Mouse (Mus musculus) myocyte (in vitro differentiated cells): ENCODE measurements around the gene Stom. TPM values are rescaled to one million over a fixed set of nuclear protein-coding genes. Genes with fewer than 3 reads are reported as not detected.
A peak's percentile ranks its signal among the peaks of the same experiment; 100 is the strongest.

Experiments
- H3K27me3 ChIP-seq: one replicate; pipeline ENCODE4 v1.6.1; 2011; ENCODE audit not compliant: control insufficient read depth, insufficient read depth, insufficient read length
- H3K36me3 ChIP-seq: one replicate; pipeline ENCODE4 v1.6.1; 2011; ENCODE audit not compliant: control insufficient read depth, insufficient read depth
- H3K4me2 ChIP-seq: one replicate; pipeline ENCODE4 v1.6.1; 2011; ENCODE audit warnings: low read depth, control low read depth
- H3K4me3 ChIP-seq: one replicate; pipeline ENCODE4 v1.5.1; 2011; ENCODE audit warnings: mild to moderate bottlenecking, control low read depth, moderate library complexity
- H3K79me2 ChIP-seq: one replicate; pipeline ENCODE4 v1.6.1; 2011; ENCODE audit not compliant: control insufficient read depth, insufficient read depth
- H3ac ChIP-seq: one replicate; pipeline ENCODE4 v1.6.1; 2011; ENCODE audit not compliant: control insufficient read depth, insufficient read length
- CEBPB ChIP-seq: IDR thresholded peaks from 2 replicates; pipeline ENCODE4 v1.6.1; 2011; ENCODE audit warnings: mild to moderate bottlenecking, moderate library complexity; ENCODE audit not compliant: poor library complexity, insufficient read depth, severe bottlenecking
- E2F4 ChIP-seq: IDR thresholded peaks from one replicate; pipeline ENCODE4 v1.6.1; 2011; ENCODE audit warnings: mild to moderate bottlenecking, control low read depth, moderate library complexity; ENCODE audit not compliant: insufficient read depth
- MAX ChIP-seq: IDR thresholded peaks from one replicate; pipeline ENCODE4 v1.6.1; 2011; ENCODE audit warnings: low read depth, mild to moderate bottlenecking, control low read depth
- MYOD1 ChIP-seq, 3 experiments: IDR thresholded peaks; one replicate each; pipeline ENCODE4 v1.6.1; 2011; ENCODE audit warnings: control low read depth in 2 of 3, low read depth in 2 of 3, mild to moderate bottlenecking in 2 of 3, moderate library complexity in 1 of 3; ENCODE audit not compliant: insufficient read length in 2 of 3, control insufficient read depth in 1 of 3
- MYOG ChIP-seq, 3 experiments: IDR thresholded peaks; one replicate each; pipeline ENCODE4 v1.6.1; 2011; ENCODE audit warnings: control low read depth in 2 of 3, low read depth in 2 of 3, mild to moderate bottlenecking in 2 of 3; ENCODE audit not compliant: insufficient read length in 2 of 3, control insufficient read depth in 1 of 3, insufficient read depth in 1 of 3
- POLR2A ChIP-seq: IDR thresholded peaks from one replicate; pipeline ENCODE4 v1.6.1; 2011; ENCODE audit warnings: low read depth, mild to moderate bottlenecking, control low read depth, moderate library complexity; ENCODE audit not compliant: insufficient read length
- POLR2AphosphoS2 ChIP-seq: IDR thresholded peaks from one replicate; pipeline ENCODE4 v1.6.1; 2011; ENCODE audit warnings: low read depth, control low read depth; ENCODE audit not compliant: insufficient read length
- REST ChIP-seq: IDR thresholded peaks from one replicate; pipeline ENCODE4 v1.6.1; 2011; ENCODE audit warnings: mild to moderate bottlenecking, control low read depth, moderate library complexity; ENCODE audit not compliant: insufficient read depth, insufficient read length
- SRF ChIP-seq: IDR thresholded peaks from one replicate; pipeline ENCODE4 v1.6.1; 2011; ENCODE audit warnings: low read depth; ENCODE audit not compliant: control insufficient read depth, insufficient read length
- TCF12 ChIP-seq: IDR thresholded peaks from one replicate; pipeline ENCODE4 v1.6.1; 2011; ENCODE audit warnings: mild to moderate bottlenecking, control low read depth; ENCODE audit not compliant: poor library complexity, insufficient read depth, severe bottlenecking
- TCF3 ChIP-seq: IDR thresholded peaks from one replicate; pipeline ENCODE4 v1.6.1; 2011; ENCODE audit warnings: low read depth, control low read depth; ENCODE audit not compliant: insufficient read length
- USF1 ChIP-seq: IDR thresholded peaks from one replicate; pipeline ENCODE4 v1.6.1; 2011; ENCODE audit warnings: low read depth, mild to moderate bottlenecking, control low read depth, moderate library complexity
- polyA plus RNA-seq: library from polyadenylated mRNA; unstranded; fragments of >200 nt; fragmentation: generic; extraction: Trizol; gene quantifications from one replicate; pipeline ENCODE4 v1.2.1, GENCODE M21; 2012; ENCODE audit warnings: missing spikeins

The Stom gene
- polyA plus RNA-seq, 1 experiment, result 170 TPM

DNA sequence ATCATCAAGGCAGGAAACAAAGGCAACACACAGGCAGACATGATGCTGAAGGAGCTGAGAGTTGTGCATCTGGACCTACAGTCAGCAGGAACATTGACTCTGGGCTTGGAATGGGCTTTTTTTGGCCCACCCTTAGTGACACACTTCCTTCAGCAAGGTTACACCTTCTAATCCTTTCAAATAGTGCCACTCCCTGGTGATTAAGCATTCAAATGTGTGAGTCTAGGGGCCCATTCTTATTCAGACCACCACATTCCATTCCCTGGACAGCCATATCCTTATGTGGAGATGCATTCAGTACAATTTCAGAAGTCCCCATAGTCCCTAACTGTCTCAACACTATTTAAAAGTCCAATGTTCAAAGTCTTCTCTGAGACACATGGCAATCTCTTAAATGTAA, 33.9 kb upstream of the Stom start:
- Histone ChIP-seq H3K4me2 (no peak overlapping the region), H3K36me3 (no peaks in the 10 kb centered on the region), H3K79me2 (no peaks in the 10 kb centered on the region), H3ac (no peak overlapping the region), H3K4me3 (no peak overlapping the region), H3K27me3 (no peaks in the 10 kb centered on the region)
- TF ChIP-seq SRF (no peak), MYOG (IDR thresholded peaks at IDR 0.05; ENCODE audit: control insufficient read depth in 1 of 3, insufficient read depth in 1 of 3, insufficient read length in 2 of 3, low read depth in 2 of 3) (no peak), TCF12 (no peak), CEBPB (no peak), REST (no peak), TCF3 (no peak), POLR2A (no peak), MAX (no peak), USF1 (no peak), POLR2AphosphoS2 (no peak)

DNA sequence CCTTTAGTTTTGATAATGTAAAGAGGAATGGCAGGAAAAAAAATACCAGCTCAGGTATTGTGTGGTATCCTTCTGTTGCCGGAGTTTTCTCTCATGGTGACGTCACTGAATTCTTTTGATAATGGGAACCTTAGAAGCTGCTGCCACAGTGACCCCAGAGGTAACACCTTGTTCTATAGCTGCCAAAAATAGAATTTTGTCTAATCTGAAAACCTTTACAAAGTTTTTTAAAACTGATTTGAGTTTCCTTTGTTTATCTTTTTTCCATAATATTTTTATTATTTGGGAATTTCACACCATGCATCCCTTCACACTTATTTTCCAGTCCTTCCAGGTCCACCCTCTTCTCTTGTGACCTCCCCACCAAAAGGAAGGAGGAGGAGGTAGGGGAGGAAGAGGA, 30.9 kb upstream of the Stom start, which contains the start of gene 4930568D16Rik:
4930568D16Rik (minus strand) TSS at position 101 of the 400 bp plus-strand sequence.
- Histone ChIP-seq H3K79me2 (no peaks in the 10 kb centered on the region), H3K27me3 (no peaks in the 10 kb centered on the region), H3ac (no peak within 1 kb of the TSS), H3K4me2 (no peak within 1 kb of the TSS), H3K36me3 (no peaks in the 10 kb centered on the region), H3K4me3 (no peak within 1 kb of the TSS)
- no peak for TF ChIP-seq MYOD1 (IDR thresholded peaks at IDR 0.05; ENCODE audit: control insufficient read depth in 1 of 3, insufficient read length in 2 of 3, low read depth in 2 of 3)
- TF ChIP-seq POLR2A, result no peak
- TF ChIP-seq SRF, result no peak
- TF ChIP-seq MYOG (IDR thresholded peaks at IDR 0.05; ENCODE audit: control insufficient read depth in 1 of 3, insufficient read depth in 1 of 3, insufficient read length in 2 of 3, low read depth in 2 of 3), result no peak
- no peak for TF ChIP-seq MAX
- no peak for TF ChIP-seq E2F4
- TF ChIP-seq TCF3, result no peak
- TF ChIP-seq POLR2AphosphoS2, result no peak
- TF ChIP-seq TCF12, result no peak
- no peak for TF ChIP-seq REST
- no peak for TF ChIP-seq USF1
- TF ChIP-seq CEBPB, result no peak

DNA sequence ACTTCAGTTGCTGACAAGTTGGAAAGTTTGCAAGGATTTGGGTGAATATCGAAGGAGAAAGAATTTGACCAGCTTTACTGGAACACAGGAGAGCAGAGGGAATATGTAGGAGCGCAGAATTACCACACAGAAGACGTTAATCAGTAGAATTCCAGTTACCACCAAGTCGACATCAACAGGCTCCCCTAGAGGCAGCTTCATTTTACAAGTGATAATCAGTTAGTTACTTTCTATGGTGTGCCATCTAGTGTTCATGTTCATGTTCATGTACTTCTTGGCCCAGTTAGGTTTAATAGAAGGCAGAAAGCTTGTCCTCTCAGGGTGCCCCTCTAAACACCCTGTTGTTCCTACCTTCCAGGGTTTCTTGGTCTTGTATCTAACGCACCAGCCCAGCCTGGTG, 12.4 kb upstream of the Stom start:
- Histone ChIP-seq H3K36me3 (no peaks in the 10 kb centered on the region), H3K27me3 (no peaks in the 10 kb centered on the region), H3K4me2 (peak overlapping the region; percentile 43), H3K79me2 (no peaks in the 10 kb centered on the region), H3K4me3 (no peak overlapping the region), H3ac (no peak overlapping the region)
- TF ChIP-seq REST, result no peak
- TF ChIP-seq TCF3, result no peak
- no peak for TF ChIP-seq TCF12
- TF ChIP-seq SRF, result no peak
- TF ChIP-seq USF1, result no peak
- TF ChIP-seq E2F4, result no peak
- no peak for TF ChIP-seq MYOD1 (IDR thresholded peaks at IDR 0.05; ENCODE audit: control insufficient read depth in 1 of 3, insufficient read length in 2 of 3, low read depth in 2 of 3)
- no peak for TF ChIP-seq MYOG (IDR thresholded peaks at IDR 0.05; ENCODE audit: control insufficient read depth in 1 of 3, insufficient read depth in 1 of 3, insufficient read length in 2 of 3, low read depth in 2 of 3)
- no peak for TF ChIP-seq POLR2AphosphoS2
- no peak for TF ChIP-seq POLR2A
- no peak for TF ChIP-seq MAX
- TF ChIP-seq CEBPB, result no peak

DNA sequence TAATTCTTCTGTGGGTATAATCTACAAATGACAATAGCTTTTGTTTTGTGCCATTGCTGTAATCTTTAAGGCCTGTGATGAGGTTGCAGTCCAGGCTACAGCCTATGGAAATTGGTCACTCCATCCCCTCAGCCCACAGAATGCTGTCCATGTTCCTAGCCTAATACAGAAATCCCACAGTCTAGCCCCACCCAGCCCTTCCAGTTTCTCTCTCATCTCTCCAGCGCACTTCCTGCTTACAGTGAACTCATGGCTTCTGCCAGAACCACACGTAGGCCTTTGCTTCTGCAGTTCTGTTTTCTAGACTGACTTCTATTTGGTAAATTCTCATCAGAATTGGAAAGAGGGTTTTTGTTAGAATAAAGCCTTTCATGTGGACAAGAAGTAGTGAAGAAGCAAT, 9.2 kb upstream of the Stom start:
- no peak overlapping the region for H3K4me3 ChIP-seq
- H3K27me3 ChIP-seq, result no peaks in the 10 kb centered on the region
- no peak overlapping the region for H3K4me2 ChIP-seq
- H3K36me3 ChIP-seq, result no peaks in the 10 kb centered on the region
- TF ChIP-seq MYOD1 (IDR thresholded peaks at IDR 0.05; ENCODE audit: control insufficient read depth in 1 of 3, insufficient read length in 2 of 3, low read depth in 2 of 3), result no peak
- no peak for TF ChIP-seq USF1
- TF ChIP-seq REST, result no peak
- TF ChIP-seq TCF12, result no peak
- no peak for TF ChIP-seq MAX
- TF ChIP-seq MYOG (IDR thresholded peaks at IDR 0.05; ENCODE audit: control insufficient read depth in 1 of 3, insufficient read depth in 1 of 3, insufficient read length in 2 of 3, low read depth in 2 of 3), result no peak
- TF ChIP-seq TCF3, result no peak
- no peak overlapping the region for H3ac ChIP-seq
- no peaks in the 10 kb centered on the region for H3K79me2 ChIP-seq

DNA sequence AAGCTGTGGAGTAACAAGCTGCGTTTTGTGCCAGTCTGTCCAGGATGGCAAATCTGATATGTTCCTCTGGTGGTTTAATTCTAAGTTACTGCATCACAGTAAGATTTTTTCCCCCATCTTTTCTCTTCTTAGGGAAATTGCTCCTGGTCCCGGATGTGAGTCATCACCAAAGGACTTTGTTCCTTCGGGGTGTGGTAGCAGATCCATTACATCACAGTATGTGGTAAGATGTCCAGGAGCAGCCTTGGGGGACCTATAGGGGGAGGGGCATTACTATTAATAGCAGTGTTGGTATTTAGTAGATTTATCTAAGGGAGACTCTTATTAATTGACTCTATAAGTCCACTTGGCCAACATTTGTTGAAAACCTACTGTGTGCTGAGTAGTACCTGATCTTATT, 5.8 kb upstream of the Stom start:
- H3ac ChIP-seq, result no peak overlapping the region
- H3K27me3 ChIP-seq, result no peaks in the 10 kb centered on the region
- no peaks in the 10 kb centered on the region for H3K79me2 ChIP-seq
- H3K4me2 ChIP-seq, result peak overlapping the region; percentile 48
- no peak overlapping the region for H3K4me3 ChIP-seq
- no peak for TF ChIP-seq USF1
- TF ChIP-seq CEBPB, result peak; percentile 79
- no peak for TF ChIP-seq TCF12
- TF ChIP-seq REST, result no peak
- TF ChIP-seq POLR2AphosphoS2, result no peak
- TF ChIP-seq TCF3, result no peak
- no peaks in the 10 kb centered on the region for H3K36me3 ChIP-seq
